Mouse (Mus musculus) left cerebral cortex, postnatal 25 days (tissue): ENCODE data around the gene Omg. TPM values are rescaled to one million over a fixed set of nuclear protein-coding genes. Genes with fewer than 3 reads are reported as not detected.

Source experiments
- DNase-seq, 2 experiments: peaks; one replicate each; pipeline ENCODE4 v3.0.0; 2022; ENCODE audit warnings: low spot score in 2 of 2, mixed read lengths in 1 of 2
- intact Hi-C: fragments of 180-260 bp; cut with DNase I; formaldehyde crosslinking; loops from one replicate; pipeline ENCODE4 v1.15.1; 2025
- total RNA-seq, 2 experiments: library from RNA; stranded (reverse); gene quantifications; 2 replicates each; pipeline ENCODE4 v1.2.3; 2021

Omg gene
- total RNA-seq, 2 experiments from 2014 or later = 115 to 123 TPM

GRCm38 (mm10) chr11:79520772-79521171 is 16.9 kb upstream of the Omg start:
- intact Hi-C loops = no loop called here
- no peak for DNase-seq

GRCm38 (mm10) chr11:79519878-79520291 is 16.0 kb upstream of the Omg start:
- DNase-seq = peak; percentile 52 to 92
- intact Hi-C loops = no loop called here

- DNase-seq = no peak
- intact Hi-C loops = no loop called here
Measured at GRCm38 (mm10) chr11:79519299-79519698, 15.4 kb upstream of the Omg start.

GRCm38 (mm10) chr11:79515798-79516197 is 11.9 kb upstream of the Omg start:
- DNase-seq = no peak
- intact Hi-C loops = no loop called here

GRCm38 (mm10) chr11:79515331-79515730 is 11.4 kb upstream of the Omg start:
- intact Hi-C loops = no loop called here
- DNase-seq = no peak

GRCm38 (mm10) chr11:79511970-79512369 is 8.1 kb upstream of the Omg start:
- intact Hi-C loops = no loop called here
- DNase-seq = no peak

- intact Hi-C loops = loop anchor here (5.0 kb wide), 1 partner anchor 42 kb away; no protein-coding TSS in a partner anchor
- DNase-seq = no peak
Measured at GRCm38 (mm10) chr11:79504506-79504905, 622 bp upstream of the Omg start.

GRCm38 (mm10) chr11:79502917-79503316 is 967 bp downstream of the Omg start:
- intact Hi-C loops = loop anchor here (5.0 kb wide), 1 partner anchor 41 kb away; no protein-coding TSS in a partner anchor
- DNase-seq = peak; percentile 36 to 44

GRCm38 (mm10) chr11:79494976-79495800 is 8.7 kb downstream of the Omg start:
- DNase-seq = no peak
- intact Hi-C loops = loop anchor here (5.0 kb wide), 1 partner anchor 37 kb away; the partner anchor contains the start of genes Evi2 and Evi2a

- no peak for DNase-seq
- intact Hi-C loops = no loop called here
Measured at GRCm38 (mm10) chr11:79484721-79485120, 19.2 kb downstream of the Omg start.

GRCm38 (mm10) chr11:79483876-79484528 is 19.9 kb downstream of the Omg start:
- intact Hi-C loops = no loop called here
- DNase-seq = no peak

- intact Hi-C loops = no loop called here
- no peak for DNase-seq
Measured at GRCm38 (mm10) chr11:79483392-79483791, 20.5 kb downstream of the Omg start.

- intact Hi-C loops = loop anchor here (5.0 kb wide), 1 partner anchor 109 kb away; no protein-coding TSS in a partner anchor
- peak in 1 of 2 experiments; percentile 57 for DNase-seq
Measured at GRCm38 (mm10) chr11:79468097-79468496, 35.8 kb downstream of the Omg start.

GRCm38 (mm10) chr11:79460756-79461450 is 43.0 kb downstream of the Omg start:
- intact Hi-C loops = loop anchor here (5.0 kb wide), 1 partner anchor 41 kb away; the partner anchor contains the start of gene Omg
- DNase-seq = peak in 1 of 2 experiments; percentile 38

- intact Hi-C loops = loop anchor here (5.0 kb wide), 1 partner anchor 42 kb away; the partner anchor contains the start of gene Omg
- peak in 1 of 2 experiments; percentile 52 for DNase-seq
Measured at GRCm38 (mm10) chr11:79459846-79460245, 44.0 kb downstream of the Omg start.

GRCm38 (mm10) chr11:79457928-79458327 is 46.0 kb downstream of the Omg start:
- intact Hi-C loops = no loop called here
- DNase-seq = no peak

GRCm38 (mm10) chr11:79452966-79453365 is 50.9 kb downstream of the Omg start:
- intact Hi-C loops = no loop called here
- no peak for DNase-seq
